Mouse (Mus musculus) C2C12 (cell line): ENCODE data around the gene R3hdm4.

Experiments
- CEBPB ChIP-seq: IDR thresholded peaks from one replicate; pipeline ENCODE4 v1.6.1; 2011; ENCODE audit warnings: low read depth, mild to moderate bottlenecking, control low read depth, moderate library complexity
- CTCF ChIP-seq: IDR thresholded peaks from one replicate; pipeline ENCODE4 v1.5.1; 2011; ENCODE audit not compliant: control insufficient read depth, insufficient read depth, insufficient read length
- MAX ChIP-seq: IDR thresholded peaks from one replicate; pipeline ENCODE4 v1.6.1; 2011; ENCODE audit warnings: mild to moderate bottlenecking, control low read depth
- MYOD1 ChIP-seq: IDR thresholded peaks from one replicate; pipeline ENCODE4 v1.6.1; 2011; ENCODE audit warnings: low read depth; ENCODE audit not compliant: control insufficient read depth, insufficient read length
- MYOG ChIP-seq: IDR thresholded peaks from one replicate; pipeline ENCODE4 v1.6.1; 2011; ENCODE audit not compliant: control insufficient read depth, insufficient read length; ENCODE audit errors: extremely low read depth
- USF1 ChIP-seq: IDR thresholded peaks from one replicate; pipeline ENCODE4 v1.6.1; 2011; ENCODE audit warnings: low read depth, mild to moderate bottlenecking, control low read depth, moderate library complexity

GRCm38 (mm10) chr10:79916081-79916480 is 4.9 kb downstream of the R3hdm4 start:
- TF ChIP-seq USF1 (no peak), CTCF (no peak), MAX (no peak), MYOD1 (no peak), MYOG (no peak), CEBPB (no peak)
